Mouse (Mus musculus) urinary bladder, postnatal 10 days (tissue): Measurements from ENCODE around the gene Pacrg.

ENCODE experiments used
- DNase-seq: peaks from one replicate; pipeline ENCODE4 v3.0.0; 2022; ENCODE audit warnings: low spot score

The Pacrg gene

GRCm38 (mm10) chr17:10840148-10840707, at the start of gene Pacrg, which contains the start of gene Prkn:
Gene Pacrg, minus strand, starts transcription at chr17:10840311.
Gene Prkn, plus strand, starts transcription at chr17:10840384.
- peak; percentile 91 for DNase-seq

- DNase-seq = no peak
These were observed 47.8 kb upstream of the Pacrg start for GRCm38 (mm10) chr17:10887924-10888323.

GRCm38 (mm10) chr17:10882260-10882659, 42.1 kb upstream of the Pacrg start:
- DNase-seq = no peak

- no peak for DNase-seq
These were observed 38.9 kb upstream of the Pacrg start for GRCm38 (mm10) chr17:10878986-10879385.

- DNase-seq = no peak
These were observed 34.4 kb upstream of the Pacrg start for GRCm38 (mm10) chr17:10874208-10875187.

GRCm38 (mm10) chr17:10854207-10854606, 14.1 kb upstream of the Pacrg start:
- DNase-seq = no peak

- no peak for DNase-seq
These were observed 655 bp upstream of the Pacrg start for GRCm38 (mm10) chr17:10840731-10841201.

- no peak for DNase-seq
These were observed 21.1 kb downstream of the Pacrg start for GRCm38 (mm10) chr17:10818971-10819370.

GRCm38 (mm10) chr17:10808571-10808970, 31.5 kb downstream of the Pacrg start:
- no peak for DNase-seq

GRCm38 (mm10) chr17:10807261-10807998, 32.7 kb downstream of the Pacrg start:
- DNase-seq = no peak

- no peak for DNase-seq
These were observed 33.4 kb downstream of the Pacrg start for GRCm38 (mm10) chr17:10806692-10807091.

- DNase-seq = no peak
These were observed 48.5 kb downstream of the Pacrg start for GRCm38 (mm10) chr17:10791661-10792060.

GRCm38 (mm10) chr17:10784401-10784920, 55.6 kb downstream of the Pacrg start:
- DNase-seq = no peak

- DNase-seq = no peak
These were observed 63.6 kb downstream of the Pacrg start for GRCm38 (mm10) chr17:10776503-10776902.

- no peak for DNase-seq
These were observed 65.6 kb downstream of the Pacrg start for GRCm38 (mm10) chr17:10774468-10774867.

GRCm38 (mm10) chr17:10772207-10772606, 67.9 kb downstream of the Pacrg start:
- no peak for DNase-seq

GRCm38 (mm10) chr17:10769873-10770272, 70.2 kb downstream of the Pacrg start:
- no peak for DNase-seq

- no peak for DNase-seq
These were observed 73.2 kb downstream of the Pacrg start for GRCm38 (mm10) chr17:10766735-10767406.

- no peak for DNase-seq
These were observed 75.8 kb downstream of the Pacrg start for GRCm38 (mm10) chr17:10764343-10764742.

- DNase-seq = no peak
These were observed 82.7 kb downstream of the Pacrg start for GRCm38 (mm10) chr17:10757455-10757854.

GRCm38 (mm10) chr17:10744709-10745461, 95.2 kb downstream of the Pacrg start:
- DNase-seq = no peak
